Mouse (Mus musculus): Measurements from ENCODE around the gene Hbp1. TPM values are rescaled to one million over a fixed set of nuclear protein-coding genes. Genes with fewer than 3 reads are reported as not detected.

Hbp1 gene
- total RNA-seq, 2 experiments from 2014 or later = 21.4 to 22.1 TPM

DNA sequence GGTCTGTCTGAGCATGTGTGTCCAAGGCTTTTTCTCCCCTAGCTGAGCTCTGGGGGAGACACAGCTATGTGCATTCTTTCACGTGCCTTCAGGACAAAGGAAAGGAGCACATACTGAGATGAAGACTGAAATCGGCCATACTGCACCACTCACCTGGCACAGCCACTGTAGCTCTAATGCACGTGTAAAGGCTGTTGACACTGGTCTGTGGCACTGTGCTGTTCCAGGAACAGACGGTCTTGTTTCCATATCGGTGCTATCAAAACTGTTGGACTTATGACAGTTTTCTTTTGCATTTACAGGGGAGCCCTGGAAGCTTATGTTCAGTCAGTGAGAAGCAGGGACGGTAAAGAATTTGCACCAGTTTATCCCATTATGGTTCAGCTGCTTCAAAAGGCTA, 25.0 kb downstream of the Hbp1 start:
- 0 out of 2 replicates have a peak overlapping the region, but pooled peaks have one; percentile 15 for H3K27ac ChIP-seq
- intact Hi-C loops (cut with DNase I) = loop anchor here (5.0 kb wide), 3 partner anchors 213 to 293 kb away; partner anchors contain the start of genes Bcap29, Cog5, Dus4l and Gpr22
- no peak overlapping the region for H3K4me3 ChIP-seq
- no peak for DNase-seq (ENCODE audit: extremely low spot score in 1 of 2, low spot score in 2 of 2)
- TF ChIP-seq CTCF (IDR thresholded peaks at IDR 0.05) = no peak

DNA sequence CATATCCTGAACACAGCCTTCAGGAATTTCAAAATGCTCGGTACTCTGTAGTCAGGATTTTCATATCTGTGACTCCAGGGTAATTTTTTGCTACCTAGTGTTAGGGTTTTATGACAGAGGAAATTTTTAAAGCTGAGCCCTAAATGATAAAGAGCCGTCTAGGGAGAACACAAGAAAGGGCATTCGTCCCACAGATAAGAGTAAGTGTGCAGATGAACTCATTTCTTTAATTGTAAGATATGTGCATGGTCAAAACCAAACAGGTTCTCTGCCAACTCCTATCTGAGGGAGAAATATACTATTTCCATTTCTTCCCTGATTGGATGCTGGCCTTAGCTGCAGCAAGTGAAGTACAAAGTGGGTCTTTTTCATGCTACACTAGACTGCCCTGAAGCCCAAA, 26.2 kb downstream of the Hbp1 start:
- Histone ChIP-seq H3K27ac (no peak overlapping the region), H3K4me3 (no peak overlapping the region)
- intact Hi-C loops (cut with DNase I) = no loop called here
- DNase-seq (ENCODE audit: extremely low spot score in 1 of 2, low spot score in 2 of 2) = no peak
- TF ChIP-seq CTCF (IDR thresholded peaks at IDR 0.05) = no peak

DNA sequence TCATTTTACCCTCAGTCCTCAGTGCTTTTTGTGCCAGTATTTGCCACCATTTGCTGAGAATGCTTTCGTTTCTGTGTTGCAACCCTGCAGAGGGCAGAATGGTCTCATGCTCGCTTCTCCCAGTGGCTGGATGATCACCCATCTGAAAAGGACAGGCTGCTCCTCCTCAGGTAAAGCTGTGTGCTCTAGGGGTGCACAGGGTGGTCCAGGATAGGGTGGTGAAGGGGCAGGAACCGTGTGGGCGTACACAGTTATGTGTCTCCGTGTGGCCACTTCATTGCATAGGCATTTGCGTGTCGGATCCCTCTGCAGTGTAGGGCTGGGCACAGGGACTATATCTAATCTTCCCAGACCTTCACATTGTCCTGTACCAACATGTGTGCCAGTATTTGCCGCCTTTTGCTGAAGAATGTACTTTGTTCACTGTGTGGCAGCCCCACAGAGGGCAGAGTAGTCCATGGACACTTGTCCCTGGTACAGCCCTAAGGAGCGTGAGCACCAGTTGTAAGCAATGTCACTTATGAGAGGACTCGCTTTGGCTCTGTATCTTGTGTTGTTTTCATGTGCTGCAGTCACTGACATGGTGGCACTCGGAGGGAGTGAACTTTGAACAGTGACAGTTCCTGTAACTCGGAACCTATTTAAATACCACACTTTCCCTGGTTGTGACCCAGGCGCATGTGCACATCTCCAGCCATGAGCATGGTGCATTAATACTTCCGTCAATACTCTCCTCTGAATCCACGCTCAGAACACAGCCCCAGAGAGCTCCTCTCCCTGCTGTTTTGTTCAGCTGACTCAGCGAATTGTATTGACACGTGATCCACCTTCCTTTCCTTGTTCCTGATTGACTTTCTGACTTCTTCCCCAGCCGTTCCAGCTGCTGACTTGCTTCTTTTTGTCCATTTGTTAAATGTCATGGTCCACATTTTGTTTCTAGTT, 29.6 kb downstream of the Hbp1 start:
- intact Hi-C loops (cut with DNase I) = no loop called here
- no peak for DNase-seq (ENCODE audit: extremely low spot score in 1 of 2, low spot score in 2 of 2)
- Histone ChIP-seq H3K27ac (no peak overlapping the region), H3K4me3 (no peak overlapping the region)
- TF ChIP-seq CTCF (IDR thresholded peaks at IDR 0.05) = no peak

DNA sequence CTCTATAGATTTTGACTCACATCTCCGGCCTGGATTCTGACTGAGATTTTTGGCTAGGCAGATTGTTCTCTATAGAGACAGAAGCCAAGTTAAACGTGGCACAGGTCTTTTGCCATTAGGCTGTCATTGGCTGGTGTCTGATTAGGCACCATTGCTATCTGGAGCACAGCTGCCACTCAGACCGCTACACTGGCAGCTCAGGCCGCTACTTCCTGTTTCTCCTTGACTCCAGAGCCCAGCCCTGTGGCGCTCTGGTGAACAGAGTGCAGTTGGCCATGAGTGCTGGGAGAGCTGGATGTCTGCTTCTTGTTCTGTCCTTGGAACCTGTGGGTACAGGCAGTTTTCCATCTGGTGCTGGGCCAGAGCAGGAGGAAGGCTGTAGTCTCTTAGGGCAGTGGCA, 33.1 kb downstream of the Hbp1 start:
- DNase-seq (ENCODE audit: extremely low spot score in 1 of 2, low spot score in 2 of 2) = no peak
- Histone ChIP-seq H3K4me3 (no peak overlapping the region), H3K27ac (peak overlapping the region; percentile 3; the same call in 1 of the 2 replicates)
- no peak for TF ChIP-seq CTCF (IDR thresholded peaks at IDR 0.05)
- intact Hi-C loops (cut with DNase I) = no loop called here

DNA sequence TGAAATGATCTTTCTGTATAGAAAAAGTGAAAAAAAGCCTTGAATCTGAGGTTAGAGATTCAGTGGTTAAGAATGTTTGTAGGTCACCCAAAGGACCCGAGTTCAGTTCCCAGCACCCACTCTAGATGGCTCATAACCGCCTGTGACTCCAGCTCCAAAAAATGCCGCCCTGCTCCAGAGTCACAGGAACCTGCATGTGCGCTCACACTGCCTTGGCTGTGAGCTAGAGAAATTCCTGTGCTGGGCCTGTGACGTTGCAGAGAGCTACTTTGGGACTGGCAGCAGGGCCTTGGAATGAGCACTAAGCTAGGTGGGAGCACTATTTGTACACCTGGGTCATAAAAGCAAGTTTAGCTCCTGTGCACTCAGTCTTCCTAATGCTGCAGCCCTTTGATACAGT, 33.6 kb downstream of the Hbp1 start:
- no peak for DNase-seq (ENCODE audit: extremely low spot score in 1 of 2, low spot score in 2 of 2)
- H3K4me3 ChIP-seq = no peak overlapping the region
- intact Hi-C loops (cut with DNase I) = no loop called here
- no peak for TF ChIP-seq CTCF (IDR thresholded peaks at IDR 0.05)
- no peak overlapping the region; the same call in 1 of the 2 replicates for H3K27ac ChIP-seq

DNA sequence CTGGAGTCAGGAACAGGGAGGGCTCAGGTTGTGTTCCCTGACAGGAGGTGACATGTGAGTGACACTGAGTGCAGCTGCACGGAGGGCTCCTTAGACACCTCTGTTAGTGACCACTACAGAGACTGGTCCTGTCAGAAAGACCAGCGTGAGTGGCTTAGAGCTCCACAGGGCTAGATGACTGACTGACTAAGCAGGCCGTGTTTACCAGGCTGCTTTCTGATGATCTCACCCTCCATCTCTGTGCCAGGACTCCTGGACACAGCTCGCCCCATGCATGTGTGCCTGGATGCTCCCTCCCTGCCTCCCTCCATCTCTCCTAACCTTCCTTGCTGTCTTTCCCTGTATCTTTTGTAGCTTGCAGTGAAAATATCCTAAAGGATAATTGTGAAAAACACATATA, 36.7 kb downstream of the Hbp1 start:
- Histone ChIP-seq H3K27ac (peak overlapping the region; percentile 34; the same call in 1 of the 2 replicates), H3K4me3 (no peak overlapping the region)
- TF ChIP-seq CTCF (IDR thresholded peaks at IDR 0.05) = no peak
- DNase-seq (ENCODE audit: extremely low spot score in 1 of 2, low spot score in 2 of 2) = no peak
- intact Hi-C loops (cut with DNase I) = no loop called here

DNA sequence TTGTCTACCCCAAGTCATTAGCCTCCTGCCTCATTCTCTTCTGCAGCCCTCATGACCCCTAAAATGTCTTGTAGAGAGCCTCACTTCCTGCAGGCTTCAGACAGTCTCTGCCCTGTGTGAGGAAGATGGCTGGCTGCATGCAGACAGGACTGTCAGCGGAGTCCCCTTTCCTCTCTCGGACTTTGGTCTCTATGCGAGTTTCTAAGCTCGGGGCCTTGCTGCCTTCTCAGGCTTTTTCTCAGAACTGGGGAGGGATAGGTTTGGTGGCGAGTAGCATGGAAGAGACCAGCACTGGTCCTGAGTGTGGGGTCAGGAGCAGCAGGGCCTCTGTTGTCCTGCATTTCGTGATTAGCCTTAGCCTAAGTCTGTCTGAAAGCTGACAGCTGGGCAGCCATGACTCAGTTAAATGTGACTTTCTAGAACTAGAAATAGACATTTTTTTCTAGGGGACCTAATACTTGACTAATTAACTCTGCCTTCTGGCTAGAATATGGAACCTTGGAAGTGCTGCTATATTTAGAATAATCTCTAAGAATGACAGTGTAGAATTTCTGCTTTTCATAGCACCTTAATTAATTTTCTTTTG, 37.3 kb downstream of the Hbp1 start:
- no peak for TF ChIP-seq CTCF (IDR thresholded peaks at IDR 0.05)
- intact Hi-C loops (cut with DNase I) = no loop called here
- no peak overlapping the region for H3K4me3 ChIP-seq
- DNase-seq (ENCODE audit: extremely low spot score in 1 of 2, low spot score in 2 of 2) = no peak
- no peak overlapping the region; the same call in 1 of the 2 replicates for H3K27ac ChIP-seq

DNA sequence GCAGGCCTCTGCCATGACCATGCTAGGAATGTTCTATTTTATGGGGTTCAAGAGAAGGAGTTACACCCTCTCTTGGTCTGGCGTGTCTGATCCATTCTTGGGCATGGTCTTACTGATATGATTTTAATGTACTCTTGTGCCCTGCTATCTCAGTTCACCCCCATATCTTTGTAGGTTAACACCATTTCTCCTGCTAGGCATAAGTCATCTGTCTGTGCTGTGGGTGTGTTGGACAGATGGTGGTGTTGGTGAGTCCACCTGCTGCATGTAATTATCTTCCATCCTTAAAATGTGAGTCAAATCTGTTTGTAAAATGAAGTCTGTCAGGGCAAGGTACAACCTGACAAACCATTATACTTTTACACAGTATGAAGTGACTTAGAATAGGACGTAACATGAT, 42.9 kb downstream of the Hbp1 start:
- DNase-seq (ENCODE audit: extremely low spot score in 1 of 2, low spot score in 2 of 2) = no peak
- TF ChIP-seq CTCF (IDR thresholded peaks at IDR 0.05) = no peak
- H3K4me3 ChIP-seq = no peak overlapping the region
- intact Hi-C loops (cut with DNase I) = no loop called here
- no peak overlapping the region for H3K27ac ChIP-seq

DNA sequence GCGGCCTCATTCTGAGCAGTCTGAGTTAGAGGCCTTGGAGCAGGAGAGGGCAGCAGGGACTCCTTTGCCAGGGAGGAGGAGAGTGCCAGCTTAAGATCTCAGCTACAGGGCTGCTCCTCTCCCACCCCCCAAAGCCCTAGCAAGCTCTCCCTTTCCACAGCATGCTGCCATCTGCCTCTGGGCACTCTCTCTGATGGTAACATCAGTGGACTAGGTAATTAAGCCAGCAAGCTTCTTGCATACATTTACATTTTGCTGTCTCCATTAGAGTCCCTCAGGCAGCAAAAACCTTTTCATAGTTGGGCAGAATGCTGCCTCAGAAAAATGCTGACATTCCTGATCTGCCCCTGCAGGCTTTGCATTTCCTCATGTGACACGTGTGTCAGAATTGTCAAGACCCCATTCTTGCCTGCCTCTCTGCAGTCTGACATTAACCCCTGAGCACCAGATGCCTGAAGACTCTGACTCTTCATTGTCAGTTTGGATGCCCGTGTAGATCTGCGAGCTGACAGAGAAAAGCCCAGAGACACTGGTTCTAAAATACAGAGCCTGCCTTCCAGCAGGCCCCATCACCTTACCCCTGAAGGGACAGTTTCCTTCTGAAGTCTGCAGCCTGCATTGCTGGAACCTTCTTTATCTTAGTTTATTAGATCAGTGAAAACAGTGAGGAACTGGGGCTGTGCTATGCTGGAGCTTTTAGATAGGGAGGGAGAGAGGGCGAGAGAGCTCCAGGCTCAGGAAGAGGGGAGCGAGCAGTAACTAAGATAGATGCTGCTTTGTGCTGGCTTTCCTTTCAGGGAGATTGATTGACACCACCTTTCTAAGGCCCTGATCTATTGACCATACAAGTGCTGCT, 44.4 kb downstream of the Hbp1 start:
- TF ChIP-seq CTCF (IDR thresholded peaks at IDR 0.05) = no peak; the same call in 1 of the 2 replicates
- peak overlapping the region; percentile 78 for H3K27ac ChIP-seq
- no peak overlapping the region for H3K4me3 ChIP-seq
- intact Hi-C loops (cut with DNase I) = no loop called here
- DNase-seq (ENCODE audit: extremely low spot score in 1 of 2, low spot score in 2 of 2) = no peak

DNA sequence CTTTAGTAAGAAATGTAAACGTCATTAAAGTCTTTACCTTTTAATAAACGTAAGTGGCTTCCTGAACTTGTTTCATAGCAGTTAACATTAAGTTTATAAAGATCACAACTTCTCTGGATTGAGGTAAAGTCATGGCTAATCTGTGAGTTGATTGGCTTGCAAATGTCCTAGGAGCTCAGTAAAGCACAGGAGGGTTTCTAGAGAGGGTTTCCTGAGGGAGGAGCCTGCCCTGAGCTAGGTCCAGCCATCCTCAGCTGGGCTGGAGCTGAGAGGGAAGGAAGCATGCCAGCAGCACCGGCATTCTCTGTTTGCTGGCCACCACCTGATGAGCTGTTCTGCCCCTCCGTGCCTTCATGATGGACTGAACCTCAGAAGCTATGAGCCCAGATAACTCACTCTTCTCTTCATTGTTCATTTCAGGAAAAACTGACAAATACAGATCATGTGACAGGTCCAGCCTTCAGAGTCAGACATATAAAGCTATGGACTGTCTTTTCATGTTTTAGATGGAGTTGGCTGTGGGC, 49.9 kb downstream of the Hbp1 start:
- TF ChIP-seq CTCF (IDR thresholded peaks at IDR 0.05) = no peak
- Histone ChIP-seq H3K27ac (no peak overlapping the region), H3K4me3 (no peak overlapping the region)
- intact Hi-C loops (cut with DNase I) = no loop called here
- DNase-seq (ENCODE audit: extremely low spot score in 1 of 2, low spot score in 2 of 2) = no peak

DNA sequence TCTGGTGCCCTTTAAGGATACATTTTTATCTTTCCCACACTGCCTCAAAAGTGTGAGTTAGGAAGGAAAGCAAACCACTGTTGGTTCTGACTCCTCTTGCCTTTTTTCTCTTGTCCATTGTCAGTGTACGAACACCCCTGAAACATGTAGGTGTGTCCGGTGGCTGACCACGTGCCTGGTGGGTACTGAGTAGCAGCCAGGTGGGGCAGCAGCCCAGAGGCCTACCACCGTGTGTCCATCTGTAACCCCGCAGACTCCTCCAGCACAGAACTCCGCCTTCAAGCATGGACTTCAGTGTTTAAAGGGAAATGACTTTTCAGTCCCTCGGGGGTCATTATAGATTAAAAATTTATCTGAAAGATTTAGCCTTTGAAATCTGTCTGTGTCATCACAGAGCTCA, 52.9 kb downstream of the Hbp1 start:
- H3K27ac ChIP-seq = peak overlapping the region; percentile 74

More for the DNA sequence above, 52.9 kb downstream of the Hbp1 start:
- TF ChIP-seq CTCF (IDR thresholded peaks at IDR 0.05) = no peak
- intact Hi-C loops (cut with DNase I) = loop anchor here (2.0 to 5.0 kb wide), 4 partner anchors 39 to 185 kb away; partner anchors contain the start of gene Gpr22
- DNase-seq (ENCODE audit: extremely low spot score in 1 of 2, low spot score in 2 of 2) = no peak
- H3K4me3 ChIP-seq = no peak overlapping the region
